Mouse (Mus musculus) stomach, embryonic 16.5 days (tissue): ENCODE measurements around the gene Lrrc49. TPM values are rescaled to one million over a fixed set of nuclear protein-coding genes. Genes with fewer than 3 reads are reported as not detected.

Source experiments
- ATAC-seq: fragments of 200-750 bp; cut with Nextera tagmentation; 2 replicates; pipeline ENCODE4 v1.8.0; 2017; ENCODE audit warnings: moderate number of reproducible peaks, moderate TSS enrichment; ENCODE audit not compliant: insufficient read depth, low FRiP score
- H3K27ac ChIP-seq: fragments of 300-500 bp; sonication (generic); 2 replicates; pipeline ENCODE4 v1.5.1; 2014; ENCODE audit warnings: low read length
- H3K27me3 ChIP-seq: fragments of 300-500 bp; sonication (generic); 2 replicates; pipeline ENCODE4 v1.6.1; 2014; ENCODE audit warnings: low read length, control low read depth, mixed read lengths; ENCODE audit not compliant: control insufficient read depth, insufficient read depth
- H3K36me3 ChIP-seq: fragments of 300-500 bp; sonication (generic); 2 replicates; pipeline ENCODE4 v1.6.1; 2014; ENCODE audit warnings: low read length; ENCODE audit not compliant: control insufficient read depth, insufficient read depth
- H3K4me1 ChIP-seq: fragments of 300-500 bp; sonication (generic); 2 replicates; pipeline ENCODE4 v1.6.1; 2014; ENCODE audit warnings: low read length, control low read depth, mixed read lengths; ENCODE audit not compliant: control insufficient read depth, insufficient read depth
- H3K4me2 ChIP-seq: fragments of 300-500 bp; sonication (generic); 2 replicates; pipeline ENCODE4 v1.6.1; 2014; ENCODE audit warnings: low read depth, low read length, mixed read lengths
- H3K4me3 ChIP-seq: fragments of 300-500 bp; sonication (generic); replicated peaks from 2 replicates; pipeline ENCODE4 v1.5.1; 2014; ENCODE audit warnings: mild to moderate bottlenecking, low read length
- H3K9ac ChIP-seq: fragments of 300-500 bp; sonication (generic); 2 replicates; pipeline ENCODE4 v1.6.1; 2014; ENCODE audit warnings: low read length
- H3K9me3 ChIP-seq: fragments of 300-500 bp; sonication (generic); replicated peaks from 2 replicates; pipeline ENCODE4 v1.6.1; 2016; ENCODE audit warnings: low read length, control low read depth; ENCODE audit not compliant: control insufficient read depth
- WGBS: fragments of 180-500 bp; shearing (Covaris S2); extraction: QIAGEN DNeasy Blood & Tissue Kit; methylation state at CpG from one replicate; pipeline ENCODE4 v1.1.7; 2014; 5-methylcytosine and 5-hydroxymethylcytosine counted together
- polyA plus RNA-seq: library from polyadenylated mRNA; unstranded; fragments of >200 nt; fragmentation: Nextera tagmentation; extraction: Ambion mirVana; gene quantifications from 2 replicates; pipeline ENCODE4 v1.2.1, GENCODE M21; 2015

The Lrrc49 gene
- polyA plus RNA-seq, 1 experiment from 2014 or later = 17.7 TPM

- WGBS = 2% methylated on average over 7 of the region's 7 CpGs
- ATAC-seq = peak; percentile 49
- H3K9ac ChIP-seq = peak overlapping the region; percentile 69
Observed at GRCm38 (mm10) chr9:60687415-60687814, 543 bp downstream of the Lrrc49 start.

GRCm38 (mm10) chr9:60682753-60683152 lies 5.2 kb downstream of the Lrrc49 start:
- no peaks in the 10 kb centered on the region for H3K9me3 ChIP-seq
- H3K27me3 ChIP-seq = no peaks in the 10 kb centered on the region
- no peak for ATAC-seq
- peaks cover 7% of the 10 kb centered on the region; the same call in 1 of the 2 replicates for H3K36me3 ChIP-seq
- no peak overlapping the region for H3K4me2 ChIP-seq
- 0 out of 2 replicates have a peak, but pooled peaks cover 4% of the 10 kb centered on the region for H3K4me1 ChIP-seq
- H3K27ac ChIP-seq = no peak overlapping the region
- no peak overlapping the region for H3K9ac ChIP-seq
- WGBS = 90% methylated on average over 4 of the region's 4 CpGs
- no peak overlapping the region for H3K4me3 ChIP-seq

More at GRCm38 (mm10) chr9:60687415-60687814, 543 bp downstream of the Lrrc49 start:
- Histone ChIP-seq H3K4me3 (peak overlapping the region; percentile 62), H3K4me1 (0 out of 2 replicates have a peak, but pooled peaks cover 4% of the 10 kb centered on the region), H3K9me3 (no peaks in the 10 kb centered on the region), H3K36me3 (no peaks in the 10 kb centered on the region; the same call in 1 of the 2 replicates), H3K27ac (peak overlapping the region; percentile 86), H3K27me3 (no peaks in the 10 kb centered on the region), H3K4me2 (peak overlapping the region; percentile 70)

- no peaks in the 10 kb centered on the region for H3K9me3 ChIP-seq
- no peak overlapping the region for H3K4me3 ChIP-seq
- peaks cover 7% of the 10 kb centered on the region; the same call in 1 of the 2 replicates for H3K36me3 ChIP-seq
- H3K9ac ChIP-seq = no peak overlapping the region
- no peak overlapping the region for H3K4me2 ChIP-seq
- WGBS = 87% methylated on average over 3 of the region's 3 CpGs
- no peak overlapping the region for H3K27ac ChIP-seq
- no peaks in the 10 kb centered on the region for H3K27me3 ChIP-seq
- H3K4me1 ChIP-seq = no peaks in the 10 kb centered on the region
- ATAC-seq = no peak
Observed at GRCm38 (mm10) chr9:60681005-60681404, 7.0 kb downstream of the Lrrc49 start.

GRCm38 (mm10) chr9:60678913-60679312 lies 9.0 kb downstream of the Lrrc49 start:
- no peak overlapping the region for H3K4me3 ChIP-seq
- H3K36me3 ChIP-seq = peaks cover 7% of the 10 kb centered on the region; the same call in 1 of the 2 replicates
- ATAC-seq = no peak
- H3K27ac ChIP-seq = no peak overlapping the region
- no peaks in the 10 kb centered on the region for H3K9me3 ChIP-seq
- no peak overlapping the region for H3K4me2 ChIP-seq
- H3K27me3 ChIP-seq = no peaks in the 10 kb centered on the region
- no peak overlapping the region for H3K9ac ChIP-seq
- H3K4me1 ChIP-seq = no peaks in the 10 kb centered on the region
- 53% methylated on average over 5 of the region's 5 CpGs for WGBS

DNA sequence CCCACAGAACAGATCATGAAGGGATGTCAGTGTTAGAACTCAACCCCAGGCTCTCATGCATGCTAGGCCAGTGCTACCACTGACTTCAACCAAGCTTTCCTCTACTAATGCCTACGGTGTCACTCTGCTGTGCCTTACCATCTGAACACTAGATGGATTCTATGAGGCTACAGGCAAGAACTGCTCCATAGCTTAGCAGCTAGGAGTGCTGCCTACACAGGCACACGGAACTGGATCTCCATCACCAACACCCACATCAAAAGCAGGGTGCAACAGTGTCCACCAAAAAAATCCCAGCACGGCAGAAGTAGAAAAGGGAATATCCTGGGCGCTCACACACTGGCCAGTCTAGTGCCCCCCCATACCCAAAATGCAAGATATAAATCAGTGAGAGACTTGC lies 11.5 kb downstream of the Lrrc49 start:
- Histone ChIP-seq H3K27ac (no peak overlapping the region), H3K36me3 (peaks cover 7% of the 10 kb centered on the region; the same call in 1 of the 2 replicates), H3K9me3 (no peaks in the 10 kb centered on the region), H3K4me2 (no peak overlapping the region), H3K4me1 (no peaks in the 10 kb centered on the region), H3K27me3 (no peaks in the 10 kb centered on the region), H3K4me3 (no peak overlapping the region), H3K9ac (no peak overlapping the region)
- WGBS = 88% methylated on average over 4 of the region's 4 CpGs
- ATAC-seq = no peak

- H3K4me1 ChIP-seq = no peaks in the 10 kb centered on the region
- H3K4me2 ChIP-seq = no peak overlapping the region
- H3K36me3 ChIP-seq = peaks cover 7% of the 10 kb centered on the region; the same call in 1 of the 2 replicates
- no peaks in the 10 kb centered on the region for H3K9me3 ChIP-seq
- no peak for ATAC-seq
- no peaks in the 10 kb centered on the region for H3K27me3 ChIP-seq
- H3K4me3 ChIP-seq = no peak overlapping the region
- H3K27ac ChIP-seq = no peak overlapping the region
- no peak overlapping the region for H3K9ac ChIP-seq
Observed at GRCm38 (mm10) chr9:60674780-60675179, 13.2 kb downstream of the Lrrc49 start.

- Histone ChIP-seq H3K4me1 (no peaks in the 10 kb centered on the region), H3K36me3 (no peaks in the 10 kb centered on the region), H3K4me3 (no peak overlapping the region), H3K4me2 (no peak overlapping the region), H3K9ac (no peak overlapping the region), H3K27ac (no peak overlapping the region), H3K27me3 (no peaks in the 10 kb centered on the region), H3K9me3 (no peaks in the 10 kb centered on the region)
- ATAC-seq = no peak
- 94% methylated on average over 6 of the region's 6 CpGs for WGBS
Observed at GRCm38 (mm10) chr9:60672568-60672967, 15.4 kb downstream of the Lrrc49 start.

DNA sequence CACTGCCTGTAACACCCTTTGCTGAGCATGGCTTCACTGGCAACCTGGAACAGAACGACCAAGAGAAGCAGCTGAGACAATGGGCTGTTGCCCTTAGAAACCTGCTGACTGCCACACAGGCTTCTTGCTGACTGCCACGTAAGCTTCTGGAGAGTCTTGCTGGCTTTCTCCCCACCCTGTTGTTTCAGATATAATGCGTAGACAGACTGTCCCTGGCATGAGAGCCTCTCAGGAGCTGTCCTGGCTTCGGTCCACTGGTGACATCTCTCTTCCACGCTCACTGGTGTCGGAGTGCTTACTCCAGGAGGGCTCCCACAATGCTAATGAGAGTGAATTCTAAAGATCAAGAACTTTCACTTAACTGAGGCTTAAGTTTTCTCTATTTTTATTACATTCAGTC lies 19.1 kb downstream of the Lrrc49 start:
- Histone ChIP-seq H3K9me3 (no peaks in the 10 kb centered on the region), H3K36me3 (no peaks in the 10 kb centered on the region), H3K9ac (no peak overlapping the region), H3K4me1 (no peaks in the 10 kb centered on the region), H3K27me3 (no peaks in the 10 kb centered on the region), H3K4me3 (no peak overlapping the region), H3K4me2 (no peak overlapping the region), H3K27ac (no peak overlapping the region)
- 89% methylated on average over 6 of the region's 6 CpGs for WGBS
- no peak for ATAC-seq

DNA sequence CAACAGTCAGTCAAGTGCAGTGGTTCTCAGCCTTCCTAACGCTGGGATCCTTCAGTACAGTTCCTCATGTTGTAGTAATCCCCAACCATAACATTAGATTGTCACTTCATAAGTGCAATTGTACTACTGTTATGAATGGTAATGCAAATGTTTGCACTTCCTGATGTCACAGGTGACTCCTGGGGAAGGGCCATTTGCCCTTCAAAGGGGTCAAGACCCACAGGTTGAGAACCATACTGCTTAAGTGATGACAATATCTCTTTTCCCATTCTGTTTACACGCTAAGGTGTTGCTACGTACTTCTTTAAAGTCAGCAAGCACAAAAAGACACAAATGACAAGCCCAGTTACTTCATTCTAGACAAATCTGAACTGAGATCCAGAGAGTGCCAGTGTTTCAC lies 22.4 kb downstream of the Lrrc49 start:
- Histone ChIP-seq H3K4me1 (no peaks in the 10 kb centered on the region), H3K9me3 (no peaks in the 10 kb centered on the region), H3K9ac (no peak overlapping the region), H3K4me3 (no peak overlapping the region), H3K27me3 (no peaks in the 10 kb centered on the region), H3K4me2 (no peak overlapping the region), H3K27ac (no peak overlapping the region), H3K36me3 (no peaks in the 10 kb centered on the region)
- no peak for ATAC-seq
- 85% methylated on average over 3 of the region's 3 CpGs for WGBS

- H3K4me3 ChIP-seq = no peak overlapping the region
- no peak for ATAC-seq
- H3K9ac ChIP-seq = no peak overlapping the region
- no peaks in the 10 kb centered on the region for H3K4me1 ChIP-seq
- no peaks in the 10 kb centered on the region for H3K27me3 ChIP-seq
- H3K36me3 ChIP-seq = no peaks in the 10 kb centered on the region
- H3K4me2 ChIP-seq = no peak overlapping the region
- H3K9me3 ChIP-seq = no peaks in the 10 kb centered on the region
- no peak overlapping the region for H3K27ac ChIP-seq
- 84% methylated on average over 5 of the region's 5 CpGs for WGBS
Observed at GRCm38 (mm10) chr9:60664866-60665265, 23.1 kb downstream of the Lrrc49 start.
